9 mouse cellular contexts compared by ENCODE assay signal in genomic region chr9:22115635-22116034, GRCm38 (mm10). TPM values are rescaled to one million over a fixed set of nuclear protein-coding genes. Genes with fewer than 3 reads are reported as not detected.
A peak's percentile ranks its signal among the peaks of the same experiment; 100 is the strongest.
DNase-seq lines count a peak whose midpoint lies in the region; ATAC-seq and TF ChIP-seq lines count a peak whose summit lies in the region.
"Had no signal": no experiment of that assay in that cellular context is flagged by ENCODE, and none has a peak within 500 bp of the region (broad histone marks: within the 10 kb centered on the region; RNA-seq: fewer than 3 reads in every experiment).

No protein-coding gene starts in this region.

- peaks cover 16% of the 10 kb centered on the region for H3K4me1 ChIP-seq in kidney, embryonic 15.5 days
- H3K4me1 ChIP-seq in embryonic facial prominence, embryonic 15.5 days = peaks cover 15% of the 10 kb centered on the region
- H3K4me1 ChIP-seq in intestine, postnatal 0 days (replicated peaks; ENCODE audit: control insufficient read depth, insufficient read depth, low read length) = 0 out of 2 replicates have a peak, but pooled peaks cover 4% of the 10 kb centered on the region

- H3K4me2 ChIP-seq in kidney, embryonic 15.5 days = peak overlapping the region; percentile 70
- H3K4me2 ChIP-seq in embryonic facial prominence, embryonic 15.5 days (replicated peaks) = peak overlapping the region; percentile 85
- peak overlapping the region; percentile 87 for H3K4me2 ChIP-seq in intestine, postnatal 0 days (replicated peaks; ENCODE audit: low read depth)
- peak overlapping the region; percentile 70 for H3K4me2 ChIP-seq in myocyte (ENCODE audit: low read depth)

- H3K4me3 ChIP-seq in kidney, embryonic 15.5 days (replicated peaks) = peak overlapping the region; percentile 82
- H3K4me3 ChIP-seq in embryonic facial prominence, embryonic 15.5 days (replicated peaks) = peak overlapping the region; percentile 90
- H3K4me3 ChIP-seq in intestine, postnatal 0 days (ENCODE audit: low read depth, low read length) = peak overlapping the region; percentile 85
- H3K4me3 ChIP-seq in myocyte = peak overlapping the region; percentile 44

- no peaks in the 10 kb centered on the region for H3K27me3 ChIP-seq in kidney, embryonic 15.5 days
- H3K27me3 ChIP-seq in embryonic facial prominence, embryonic 15.5 days = no peaks in the 10 kb centered on the region
- H3K27me3 ChIP-seq in intestine, postnatal 0 days (replicated peaks; ENCODE audit: control insufficient read depth, insufficient read depth, low read length) = no peaks in the 10 kb centered on the region
- H3K27me3 ChIP-seq in myocyte (ENCODE audit: control insufficient read depth, insufficient read depth, insufficient read length) = peaks cover 9% of the 10 kb centered on the region

- ATAC-seq in kidney, embryonic 15.5 days (replicated peaks; ENCODE audit: low FRiP score) = no peak
- no peak for ATAC-seq in embryonic facial prominence, embryonic 15.5 days (ENCODE audit: insufficient number of reproducible peaks, low FRiP score, low TSS enrichment, low read depth)
- ATAC-seq in intestine, postnatal 0 days = no peak

- no peak for TF ChIP-seq POLR2A in myocyte (IDR thresholded peaks at IDR 0.05; ENCODE audit: insufficient read length, low read depth)

- no peak for TF ChIP-seq CTCF in intestine, postnatal 0 days (IDR thresholded peaks at IDR 0.05; ENCODE audit: low read depth)

- no peak for DNase-seq in kidney, postnatal 36 days
- no peak for DNase-seq in spleen, adult 12 weeks (ENCODE audit: low spot score)
- no peak for DNase-seq in cerebellum, postnatal 4 days (ENCODE audit: low spot score in 2 of 2)
- DNase-seq in thymus, postnatal 14 days = no peak
- DNase-seq: right cerebral cortex, postnatal 14 days had no signal

- WGBS in kidney, embryonic 15.5 days = 89% methylated on average over 4 of the region's 4 CpGs
- WGBS in embryonic facial prominence, embryonic 15.5 days = 85% methylated on average over 4 of the region's 4 CpGs
- WGBS in intestine, postnatal 0 days = 78% methylated on average over 4 of the region's 4 CpGs

- no peaks in the 10 kb centered on the region for H3K9me3 ChIP-seq in kidney, embryonic 15.5 days (replicated peaks)
- no peaks in the 10 kb centered on the region for H3K9me3 ChIP-seq in embryonic facial prominence, embryonic 15.5 days (replicated peaks)
- no peaks in the 10 kb centered on the region for H3K9me3 ChIP-seq in intestine, postnatal 0 days (ENCODE audit: control insufficient read depth)

- H3K36me3 ChIP-seq in kidney, embryonic 15.5 days = peaks cover 33% of the 10 kb centered on the region
- H3K36me3 ChIP-seq in embryonic facial prominence, embryonic 15.5 days = peaks cover 34% of the 10 kb centered on the region
- peaks cover 26% of the 10 kb centered on the region for H3K36me3 ChIP-seq in intestine, postnatal 0 days (ENCODE audit: control insufficient read depth, insufficient read depth)
- H3K36me3 ChIP-seq in myocyte (ENCODE audit: control insufficient read depth, insufficient read depth) = peaks cover 7% of the 10 kb centered on the region

- H3K9ac ChIP-seq in kidney, embryonic 15.5 days = peak overlapping the region; percentile 84
- H3K9ac ChIP-seq in embryonic facial prominence, embryonic 15.5 days = peak overlapping the region; percentile 95
- H3K9ac ChIP-seq in intestine, postnatal 0 days (ENCODE audit: low read depth, low read length) = no peak overlapping the region

- no peak overlapping the region for H3K27ac ChIP-seq in kidney, embryonic 15.5 days
- no peak overlapping the region for H3K27ac ChIP-seq in embryonic facial prominence, embryonic 15.5 days (replicated peaks)
- H3K27ac ChIP-seq in intestine, postnatal 0 days (ENCODE audit: low read depth, low read length) = no peak overlapping the region

- peaks cover 14% of the 10 kb centered on the region for H3K79me2 ChIP-seq in myocyte (ENCODE audit: control insufficient read depth, insufficient read depth)

- H3ac ChIP-seq in myocyte (ENCODE audit: control insufficient read depth, insufficient read length) = no peak overlapping the region

TF ChIP-seq in myocyte, 11 proteins besides CTCF, POLR2A, EP300 and RAD21:
- TF ChIP-seq MYOD1 (IDR thresholded peaks at IDR 0.05; ENCODE audit: control insufficient read depth in 1 of 3, insufficient read length in 2 of 3, low read depth in 2 of 3) (no peak), MAX (IDR thresholded peaks at IDR 0.05; ENCODE audit: low read depth) (no peak), CEBPB (IDR thresholded peaks at IDR 0.05; ENCODE audit: insufficient read depth, poor library complexity, severe bottlenecking) (no peak), MYOG (IDR thresholded peaks at IDR 0.05; ENCODE audit: control insufficient read depth in 1 of 3, insufficient read depth in 1 of 3, insufficient read length in 2 of 3, low read depth in 2 of 3) (no peak), REST (IDR thresholded peaks at IDR 0.05; ENCODE audit: insufficient read depth, insufficient read length) (no peak)

RNA-seq across cellular contexts. Expression of gene Elof1, which starts 1.3 kb away (rescaled TPM):
- 193 and 194 TPM in 2 replicates for polyA plus RNA-seq in kidney, embryonic 15.5 days (2015; fragmentation: Nextera tagmentation; extraction: Ambion mirVana)
- polyA plus RNA-seq in embryonic facial prominence, embryonic 15.5 days (2015; fragmentation: Nextera tagmentation; extraction: Ambion mirVana) = 202 and 226 TPM in 2 replicates
- 93.7 and 99.4 TPM in 2 replicates for polyA plus RNA-seq in intestine, postnatal 0 days (2015; fragmentation: Nextera tagmentation; extraction: Ambion mirVana)
- 95.3 TPM for polyA plus RNA-seq in myocyte (2012; fragmentation: generic; extraction: Trizol)

RNA-seq across cellular contexts. Expression of gene Cnn1, which starts 16.6 kb away (rescaled TPM):
- polyA plus RNA-seq in kidney, embryonic 15.5 days (2015; fragmentation: Nextera tagmentation; extraction: Ambion mirVana) = 11.1 and 40.8 TPM in 2 replicates
- polyA plus RNA-seq in embryonic facial prominence, embryonic 15.5 days (2015; fragmentation: Nextera tagmentation; extraction: Ambion mirVana) = 4.3 and 7.0 TPM in 2 replicates
- polyA plus RNA-seq in intestine, postnatal 0 days (2015; fragmentation: Nextera tagmentation; extraction: Ambion mirVana) = 419 and 432 TPM in 2 replicates
- 7.1 TPM for polyA plus RNA-seq in myocyte (2012; fragmentation: generic; extraction: Trizol)

RNA-seq across cellular contexts. Expression of gene Acp5, which starts 19.9 kb away (rescaled TPM):
- polyA plus RNA-seq in kidney, embryonic 15.5 days (2015; fragmentation: Nextera tagmentation; extraction: Ambion mirVana) = 7.3 and 23.2 TPM in 2 replicates
- polyA plus RNA-seq in embryonic facial prominence, embryonic 15.5 days (2015; fragmentation: Nextera tagmentation; extraction: Ambion mirVana) = 38.1 and 44.7 TPM in 2 replicates
- 175 and 178 TPM in 2 replicates for polyA plus RNA-seq in intestine, postnatal 0 days (2015; fragmentation: Nextera tagmentation; extraction: Ambion mirVana)
- polyA plus RNA-seq in myocyte (2012; fragmentation: generic; extraction: Trizol) = 0.16 TPM

RNA-seq across cellular contexts. Expression of gene Ecsit, which starts 30.4 kb away (rescaled TPM):
- polyA plus RNA-seq in kidney, embryonic 15.5 days (2015; fragmentation: Nextera tagmentation; extraction: Ambion mirVana) = 43.1 and 49.4 TPM in 2 replicates
- 37.3 and 41.8 TPM in 2 replicates for polyA plus RNA-seq in embryonic facial prominence, embryonic 15.5 days (2015; fragmentation: Nextera tagmentation; extraction: Ambion mirVana)
- polyA plus RNA-seq in intestine, postnatal 0 days (2015; fragmentation: Nextera tagmentation; extraction: Ambion mirVana) = 23.8 and 25.3 TPM in 2 replicates
- polyA plus RNA-seq in myocyte (2012; fragmentation: generic; extraction: Trizol) = 37.0 TPM

RNA-seq across cellular contexts. Expression of gene Pigyl, which starts 41.0 kb away (rescaled TPM):
- 70.0 and 73.1 TPM in 2 replicates for polyA plus RNA-seq in kidney, embryonic 15.5 days (2015; fragmentation: Nextera tagmentation; extraction: Ambion mirVana)
- 74.6 and 75.6 TPM in 2 replicates for polyA plus RNA-seq in embryonic facial prominence, embryonic 15.5 days (2015; fragmentation: Nextera tagmentation; extraction: Ambion mirVana)
- polyA plus RNA-seq in intestine, postnatal 0 days (2015; fragmentation: Nextera tagmentation; extraction: Ambion mirVana) = 121 and 123 TPM in 2 replicates
- 48.5 TPM for polyA plus RNA-seq in myocyte (2012; fragmentation: generic; extraction: Trizol)

Comparison
In these comparisons a context has a peak if more than half of its experiments do, and no peak if none do; other contexts are left out.
1. RNA of gene Cnn1, which starts 16.6 kb away (polyA plus RNA-seq): 419 to 432 TPM in intestine, postnatal 0 days; 11.1 to 40.8 TPM in kidney, embryonic 15.5 days, 7.1 TPM in myocyte (single experiment) and 4.3 to 7.0 TPM in embryonic facial prominence, embryonic 15.5 days; every median in the first group is over 10 times any median in the second.
2. Peak in every context shown above with its lines, with median percentiles within 50 percentile points of each other: H3K4me2 ChIP-seq and H3K4me3 ChIP-seq.